Mouse (Mus musculus): Measurements from ENCODE around the gene Psma6.

GRCm38 (mm10) chr12:55437122-55437826 is 53.3 kb downstream of the Psma6 start:
- TF ChIP-seq POLR2A (IDR thresholded peaks at IDR 0.05; ENCODE audit: low read depth, low read length) (no peak), CTCF (IDR thresholded peaks at IDR 0.05; ENCODE audit: extremely low read depth, insufficient read depth, insufficient read length, insufficient replicate concordance) (no peak)

All from spleen, adult 2 months (tissue).